Mouse (Mus musculus) embryo, embryonic 10.5 days (tissue): ENCODE results near the gene Vmn1r5.
A peak's percentile ranks its signal among the peaks of the same experiment; 100 is the strongest.
"Not testable (repeated sequence)": the region's sequence is repeated elsewhere in the genome, so short reads cannot be mapped to it uniquely, and the experiment has no call there.

ENCODE experiments used
- DNase-seq: peaks from one replicate; pipeline ENCODE4 v3.0.0-alpha.2; 2015; ENCODE audit warnings: low spot score

The Vmn1r5 gene

DNA sequence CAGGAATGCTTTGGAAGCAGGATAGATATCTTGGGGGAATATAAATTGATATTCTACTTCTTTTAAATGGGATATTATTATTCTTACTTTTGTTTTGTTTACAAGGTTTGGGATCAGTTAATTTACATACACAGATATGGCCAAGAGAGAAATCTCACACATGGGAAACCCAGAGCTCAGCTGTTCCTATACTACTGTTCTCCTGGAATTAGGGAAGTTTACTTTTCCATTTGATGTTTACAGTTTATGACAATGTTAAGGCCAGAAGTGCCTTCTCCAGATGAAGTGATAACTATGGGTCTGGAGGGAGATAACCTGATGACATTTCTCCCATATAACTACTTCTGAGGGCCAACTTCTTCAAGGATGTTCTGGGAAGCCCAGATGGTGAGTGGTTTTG is at the start of gene Vmn1r5:
Gene Vmn1r5 (plus strand): TSS at position 301 of the 400 bp plus-strand sequence.
- DNase-seq: no peak

DNA sequence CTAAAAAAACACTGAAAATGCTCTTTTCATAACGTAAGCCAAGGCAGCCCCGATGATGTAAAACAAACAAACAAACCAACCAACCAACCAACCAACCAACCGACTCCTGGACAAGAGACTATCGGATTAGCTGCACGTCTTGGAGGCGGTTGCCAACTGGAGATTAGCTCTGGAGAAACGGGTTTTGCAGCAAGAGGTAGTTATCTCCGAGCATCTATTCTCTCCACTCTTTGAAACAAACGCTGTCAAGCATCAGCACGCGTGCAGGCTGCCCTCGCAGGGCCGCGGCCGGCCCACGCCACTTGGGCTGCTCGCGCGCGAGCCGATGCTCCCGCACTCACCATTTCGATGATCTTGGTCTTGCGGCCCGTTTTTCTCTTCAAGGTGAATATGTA is 46.7 kb upstream of the Vmn1r5 start:
- peak; percentile 66 for DNase-seq

- peak; percentile 97 for DNase-seq
Observed at GRCm38 (mm10) chr6:56923726-56924707, 46.1 kb upstream of the Vmn1r5 start, which contains the start of the genes Nt5c3 and Vmn1r4. Nt5c3 (minus strand) TSS chr6:56923932. Vmn1r4 (plus strand) TSS chr6:56924015.

DNA sequence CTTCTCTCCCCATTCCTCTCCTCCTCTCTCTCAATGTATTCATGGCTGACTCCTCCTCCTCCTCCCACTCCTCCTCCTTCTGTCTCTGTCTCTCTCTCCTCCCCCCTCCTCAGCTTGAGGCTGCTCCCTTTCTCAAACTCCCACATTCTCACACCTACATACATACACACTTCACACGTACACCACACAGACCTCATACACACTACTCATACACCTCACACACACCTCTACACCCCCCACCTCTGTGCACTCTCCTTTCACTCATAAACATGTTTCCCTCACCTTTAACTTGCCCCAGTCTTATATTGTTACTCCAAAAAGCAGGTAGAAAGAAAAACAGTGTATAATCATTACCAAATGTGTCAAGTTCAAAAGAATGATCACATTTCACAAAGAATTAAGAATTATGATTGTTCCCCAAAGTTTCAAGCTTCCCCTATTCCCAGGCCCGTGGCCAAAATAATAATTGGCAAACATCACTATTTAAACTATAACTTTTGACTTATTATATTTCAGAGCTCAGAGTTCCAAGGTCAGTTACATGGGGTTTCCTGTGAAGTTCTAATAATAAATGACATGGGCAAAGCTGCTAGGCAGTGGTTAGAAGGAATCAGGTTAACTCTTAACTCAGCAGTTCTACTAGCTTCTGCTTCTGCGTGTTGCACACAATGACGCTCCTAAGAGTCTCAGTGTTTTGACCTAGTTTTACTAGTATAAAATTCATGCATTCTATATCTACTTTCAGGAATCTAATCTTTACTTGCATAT is 38.2 kb upstream of the Vmn1r5 start:
- DNase-seq: no peak

DNA sequence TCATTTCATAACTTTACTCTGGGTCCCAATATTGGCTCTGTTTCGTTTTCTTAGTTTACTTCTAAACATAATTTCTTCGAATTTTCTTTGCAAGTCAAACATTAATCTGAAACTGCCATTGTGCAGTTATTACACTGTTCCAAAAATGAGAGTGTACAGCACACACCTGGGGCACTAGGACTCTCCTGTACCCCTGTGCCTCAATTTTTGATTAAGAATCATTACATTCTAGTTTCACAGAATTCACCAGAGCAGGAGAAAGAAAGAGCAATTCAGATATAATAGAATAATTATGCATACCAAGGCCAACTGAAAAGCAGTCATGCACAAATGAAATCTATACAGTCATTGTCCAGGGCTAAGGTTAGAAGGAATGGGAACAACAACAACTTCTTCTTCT is 37.6 kb upstream of the Vmn1r5 start:
- no peak for DNase-seq

GRCm38 (mm10) chr6:56934366-56934765 is 35.7 kb upstream of the Vmn1r5 start:
- DNase-seq: no peak

GRCm38 (mm10) chr6:56956436-56956835 is 13.6 kb upstream of the Vmn1r5 start:
- DNase-seq: no peak

DNA sequence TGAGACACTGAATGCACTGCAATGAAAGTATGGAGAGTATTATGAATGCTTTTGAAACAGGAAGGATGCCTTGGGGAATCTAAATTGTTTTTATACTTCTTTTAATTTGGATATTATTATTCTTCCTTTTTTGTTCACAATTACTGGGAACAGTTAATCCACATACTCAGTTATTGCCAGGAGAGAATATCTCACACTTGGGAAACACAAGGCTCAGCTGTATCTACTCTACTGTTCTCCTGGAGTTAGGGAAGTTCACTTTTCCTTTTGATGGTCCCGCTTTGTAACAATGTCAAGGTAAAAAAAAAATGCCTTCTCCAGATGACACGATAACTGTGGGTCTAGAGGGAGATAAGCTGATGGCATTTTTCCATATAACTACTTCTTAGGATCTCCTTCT is 26.9 kb downstream of the Vmn1r5 start, which contains the start of gene Vmn1r6:
Gene Vmn1r6 (plus strand): TSS at position 301 of the 400 bp plus-strand sequence.
- DNase-seq: no peak

GRCm38 (mm10) chr6:57025224-57025623 is 55.2 kb downstream of the Vmn1r5 start, which contains the start of gene Vmn1r7:
Vmn1r7 (minus strand) TSS chr6:57025324.
- not testable (repeated sequence) for DNase-seq

DNA sequence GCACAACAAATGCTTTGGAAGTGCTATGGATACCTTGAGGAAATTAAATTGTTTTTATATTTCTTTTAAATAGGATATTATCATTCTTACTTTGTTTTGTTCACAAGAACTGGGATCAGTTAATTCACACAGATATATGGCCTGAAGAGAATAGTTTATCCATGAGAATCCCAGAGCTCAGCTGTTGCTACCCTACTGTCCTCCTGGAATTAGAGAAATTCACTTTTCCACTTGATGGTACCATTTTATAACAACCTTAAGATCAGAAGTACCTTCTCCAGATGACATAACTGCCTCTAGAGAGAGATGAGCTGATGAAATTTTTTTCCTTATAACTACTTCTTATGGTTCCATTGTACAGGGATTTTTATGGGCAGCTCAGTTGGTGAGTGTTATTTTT is 61.9 kb downstream of the Vmn1r5 start, which contains the start of gene Vmn1r8:
Gene Vmn1r8 (plus strand): TSS at position 301 of the 400 bp plus-strand sequence.
- no peak for DNase-seq

DNA sequence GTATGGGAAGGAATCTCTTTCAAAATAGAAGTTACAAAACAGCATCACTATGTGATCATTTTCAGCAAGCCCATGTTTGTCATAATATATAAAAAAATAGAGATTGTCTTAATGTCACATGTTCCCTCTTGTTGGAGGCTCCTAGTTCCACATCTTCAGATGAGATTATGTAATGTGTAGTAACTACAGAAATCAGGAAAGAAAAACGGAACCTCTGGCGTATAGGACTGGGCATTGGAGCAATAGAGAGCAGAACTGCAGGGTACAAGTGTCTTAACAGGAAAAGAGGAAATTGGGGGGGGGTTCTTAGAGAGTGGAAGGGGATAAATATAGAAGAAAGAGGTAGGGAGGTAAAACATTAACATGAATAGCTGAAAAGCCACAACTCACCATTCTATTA is 64.6 kb downstream of the Vmn1r5 start:
- no peak for DNase-seq
